Mouse (Mus musculus) cortical plate, adult 2 months (tissue): ENCODE data around the gene Serpinb1a. TPM values are rescaled to one million over a fixed set of nuclear protein-coding genes. Genes with fewer than 3 reads are reported as not detected.
"Not testable (repeated sequence)": the region's sequence is repeated elsewhere in the genome, so short reads cannot be mapped to it uniquely, and the experiment has no call there.

Experiments used
- H3K27ac ChIP-seq: fragments of 200-500 bp; 2 replicates; pipeline ENCODE4 v1.5.1; 2012; ENCODE audit warnings: low read length, control low read depth, inconsistent platforms; ENCODE audit not compliant: insufficient read depth
- H3K4me1 ChIP-seq: fragments of 200-500 bp; 2 replicates; pipeline ENCODE4 v1.6.1; 2011; ENCODE audit warnings: low read length; ENCODE audit not compliant: control insufficient read depth, insufficient read depth
- H3K4me3 ChIP-seq: fragments of 200-500 bp; 2 replicates; pipeline ENCODE4 v1.5.1; 2011; ENCODE audit warnings: mild to moderate bottlenecking, low read length, control low read depth; ENCODE audit not compliant: insufficient read depth
- CTCF ChIP-seq: fragments of 200-500 bp; IDR thresholded peaks from 2 replicates; pipeline ENCODE4 v1.5.1; 2011; ENCODE audit warnings: mild to moderate bottlenecking, control low read depth, low read length; ENCODE audit not compliant: insufficient read depth; ENCODE audit errors: extremely low read depth
- POLR2A ChIP-seq: fragments of 200-500 bp; IDR thresholded peaks from 2 replicates; pipeline ENCODE4 v1.6.1; 2011; ENCODE audit warnings: mild to moderate bottlenecking, low read length, control low read depth; ENCODE audit not compliant: insufficient read depth; ENCODE audit errors: extremely low read depth
- polyA plus RNA-seq: library from polyadenylated mRNA; depleted of rRNA; stranded (reverse); fragments of >200 nt; gene quantifications from 2 replicates; pipeline ENCODE4 v1.2.3, GENCODE M21; 2012; rRNA removed

Gene Serpinb1a
- polyA plus RNA-seq: 11.0 and 15.1 TPM in 2 replicates

DNA sequence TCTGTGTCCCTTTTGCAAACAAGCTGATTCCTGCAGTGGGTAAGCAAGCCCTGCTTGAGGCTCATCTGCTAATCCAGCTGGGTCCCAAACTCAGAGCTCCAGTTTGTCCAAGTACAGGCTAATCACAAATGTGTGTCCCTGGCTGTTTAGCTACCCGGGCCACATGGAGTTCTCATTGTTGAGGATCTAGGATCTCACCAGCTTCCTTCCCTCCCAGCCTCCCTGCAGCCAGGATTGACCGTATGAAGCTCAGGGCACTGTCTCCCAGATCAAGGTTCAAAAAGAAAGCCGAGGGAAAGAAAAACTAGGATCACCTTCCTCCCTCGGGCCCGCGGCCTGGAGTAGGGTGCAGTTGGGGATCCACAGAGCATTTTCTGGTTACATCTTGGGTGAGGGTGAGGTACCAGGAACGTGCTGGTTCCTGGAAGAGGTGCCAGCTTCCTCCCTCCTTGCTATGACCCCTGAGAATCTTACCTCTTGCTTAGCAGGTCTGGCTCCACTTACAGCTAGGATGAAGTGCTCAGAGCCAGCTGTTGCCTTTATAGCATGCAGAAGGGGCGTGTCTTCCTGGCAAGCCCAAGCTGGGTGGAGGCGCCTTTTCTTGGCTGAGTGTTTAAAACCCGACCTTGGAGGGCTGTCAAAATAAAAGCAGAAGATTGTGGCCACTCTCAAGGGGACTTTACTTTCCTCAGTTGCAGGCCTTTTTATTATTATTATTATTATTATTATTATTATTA, at the start of gene Serpinb1a:
Serpinb1a (minus strand) TSS at position 518 of the 737 bp plus-strand sequence.
- TF ChIP-seq CTCF: no peak
- no peak for TF ChIP-seq POLR2A
- Histone ChIP-seq H3K4me1 (no peaks in the 10 kb centered on the region), H3K27ac (no peak within 1 kb of the TSS), H3K4me3 (no peak within 1 kb of the TSS)

DNA sequence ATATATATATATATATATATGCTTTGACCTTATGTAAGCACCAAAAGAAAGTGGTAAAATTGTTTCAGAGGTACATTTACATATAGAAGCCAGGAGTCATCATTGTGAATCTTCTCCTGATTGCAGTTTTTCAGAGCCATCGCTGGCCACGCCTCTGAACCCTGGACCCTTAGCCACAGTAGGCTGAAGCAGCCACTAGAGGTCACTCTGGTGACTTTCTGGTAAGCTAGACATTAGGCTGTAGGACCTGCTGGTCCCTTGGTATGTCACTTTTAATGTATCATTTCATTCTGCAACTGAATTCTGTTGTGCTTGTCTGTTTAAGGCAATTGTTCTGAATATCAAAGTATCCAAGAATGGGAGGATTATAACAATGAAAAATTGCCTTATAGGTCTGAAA, 49.7 kb upstream of the Serpinb1a start:
- TF ChIP-seq CTCF (peak; percentile 31), POLR2A (no peak)
- no peak overlapping the region for H3K4me3 ChIP-seq
- no peaks in the 10 kb centered on the region for H3K4me1 ChIP-seq
- H3K27ac ChIP-seq: no peak overlapping the region

GRCm38 (mm10) chr13:32899114-32899513, 48.1 kb upstream of the Serpinb1a start:
- H3K27ac ChIP-seq, H3K4me3 ChIP-seq: not testable (repeated sequence)

DNA sequence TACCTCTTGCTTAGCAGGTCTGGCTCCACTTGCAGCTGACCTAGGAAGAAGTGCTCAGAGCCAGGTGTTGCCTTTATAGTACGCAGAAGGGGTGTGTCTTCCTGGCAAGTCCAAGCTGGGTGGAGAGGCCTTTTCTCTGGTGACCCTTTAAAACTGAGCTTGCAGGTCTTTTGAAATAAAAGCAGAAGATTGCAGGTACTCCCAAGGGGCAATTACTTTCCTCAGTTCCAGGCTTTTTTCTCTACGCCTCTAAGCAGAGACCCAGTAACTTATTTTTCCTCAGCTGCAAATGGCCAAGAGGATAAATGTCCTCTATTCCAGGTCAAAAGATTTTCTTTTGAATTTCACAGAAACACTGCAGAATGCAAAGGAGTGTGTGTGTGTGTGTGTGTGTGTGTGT, 47.1 kb upstream of the Serpinb1a start, which contains the start of gene Serpinb1c:
Serpinb1c (minus strand) TSS at position 101 of the 400 bp plus-strand sequence.
- no peak for TF ChIP-seq CTCF
- no peak for TF ChIP-seq POLR2A
- Histone ChIP-seq H3K27ac (no peak within 1 kb of the TSS), H3K4me1 (no peaks in the 10 kb centered on the region), H3K4me3 (no peak within 1 kb of the TSS)

More at GRCm38 (mm10) chr13:32899114-32899513, 48.1 kb upstream of the Serpinb1a start:
- H3K4me1 ChIP-seq: not testable (repeated sequence)

DNA sequence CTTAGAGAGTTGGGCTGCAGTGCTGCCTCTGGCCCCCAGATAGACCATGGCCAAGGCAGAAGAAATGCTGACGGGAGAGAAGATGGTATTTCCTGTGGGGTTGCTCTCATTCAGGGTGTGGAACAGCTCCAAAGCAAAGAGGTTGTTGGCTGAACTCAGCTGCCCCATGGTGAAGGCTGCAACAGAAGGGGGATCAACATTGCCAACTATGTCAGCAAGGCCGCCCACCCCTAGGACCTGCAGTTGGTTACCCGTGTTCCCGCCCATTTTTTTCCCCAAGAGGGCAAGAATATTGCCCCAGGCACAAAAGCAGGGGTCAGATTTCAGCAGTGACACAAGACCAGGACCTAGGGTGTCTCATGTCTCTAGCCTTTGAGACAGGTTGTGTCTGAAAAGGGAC, 45.9 kb upstream of the Serpinb1a start:
- no peak overlapping the region for H3K4me3 ChIP-seq
- no peak overlapping the region for H3K27ac ChIP-seq
- TF ChIP-seq POLR2A: no peak
- TF ChIP-seq CTCF: no peak
- no peaks in the 10 kb centered on the region for H3K4me1 ChIP-seq

- no peak overlapping the region for H3K4me3 ChIP-seq
- TF ChIP-seq CTCF: no peak
- no peak for TF ChIP-seq POLR2A
- no peaks in the 10 kb centered on the region for H3K4me1 ChIP-seq
- H3K27ac ChIP-seq: no peak overlapping the region
Measured at GRCm38 (mm10) chr13:32884755-32885154, 33.8 kb upstream of the Serpinb1a start.

DNA sequence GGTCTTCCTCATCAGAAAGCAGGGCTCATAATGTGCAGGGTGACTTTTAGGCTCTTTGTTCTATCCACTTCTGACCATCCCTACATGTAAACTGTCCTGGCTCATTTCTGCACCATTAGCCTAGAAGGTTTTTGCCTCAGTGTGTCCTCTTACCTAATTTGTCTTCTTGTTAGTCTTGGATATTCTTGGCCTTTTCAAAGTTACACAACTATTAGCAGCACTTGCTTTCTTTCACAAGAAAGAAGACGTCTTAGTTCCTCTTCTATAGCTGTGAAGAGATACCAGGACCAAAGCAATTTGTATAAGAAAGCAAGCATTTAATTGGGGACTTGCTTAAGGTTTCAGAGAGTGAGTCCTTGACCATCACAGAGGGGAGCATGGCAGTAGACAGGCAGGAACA, 22.9 kb upstream of the Serpinb1a start:
- H3K27ac ChIP-seq: no peak overlapping the region; the same call in 1 of the 2 replicates
- no peak overlapping the region for H3K4me3 ChIP-seq
- TF ChIP-seq POLR2A (no peak), CTCF (no peak)
- H3K4me1 ChIP-seq: no peaks in the 10 kb centered on the region

DNA sequence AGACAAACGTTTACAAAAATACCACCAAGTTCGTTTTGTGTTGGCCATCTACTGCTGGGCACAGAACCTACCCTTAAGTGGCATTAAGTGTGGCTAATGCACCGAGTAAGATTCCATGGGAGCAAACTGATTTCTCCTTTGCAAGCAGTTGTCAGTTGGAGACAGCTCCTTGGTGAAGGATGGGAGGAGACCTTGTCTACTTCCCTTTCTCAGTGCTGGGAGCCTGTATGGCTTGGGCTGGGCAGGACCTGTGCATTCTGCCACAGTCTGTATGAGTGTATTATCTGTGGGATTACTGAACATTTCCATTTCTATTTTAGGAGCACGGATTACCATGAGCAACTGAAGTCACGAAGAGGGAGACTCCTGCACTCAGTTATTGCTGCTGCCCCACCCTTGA, 17.9 kb upstream of the Serpinb1a start:
- H3K4me1 ChIP-seq: no peaks in the 10 kb centered on the region
- TF ChIP-seq POLR2A: no peak
- no peak for TF ChIP-seq CTCF
- no peak overlapping the region for H3K27ac ChIP-seq
- H3K4me3 ChIP-seq: no peak overlapping the region

- not testable (repeated sequence) for H3K4me3 ChIP-seq, H3K27ac ChIP-seq, H3K4me1 ChIP-seq
Measured at GRCm38 (mm10) chr13:32868233-32868632, 17.2 kb upstream of the Serpinb1a start.

GRCm38 (mm10) chr13:32867030-32867429, 16.0 kb upstream of the Serpinb1a start:
- H3K4me1 ChIP-seq: no peaks in the 10 kb centered on the region
- no peak overlapping the region for H3K4me3 ChIP-seq
- TF ChIP-seq POLR2A (no peak), CTCF (no peak)
- no peak overlapping the region for H3K27ac ChIP-seq
